8 mouse cellular contexts compared by ENCODE assay signal in genomic region chr5:52834386-52834785, GRCm38 (mm10). TPM values are rescaled to one million over a fixed set of nuclear protein-coding genes. Genes with fewer than 3 reads are reported as not detected.
DNase-seq lines count a peak whose midpoint lies in the region; ATAC-seq and TF ChIP-seq lines count a peak whose summit lies in the region.

No protein-coding gene starts in this region.

- peak overlapping the region; percentile 53 for H3K27ac ChIP-seq in liver, adult 2 months (replicated peaks; ENCODE audit: insufficient read depth, low read depth, low read length)
- H3K27ac ChIP-seq in cortical plate, adult 2 months (ENCODE audit: insufficient read depth, low read length) = peak overlapping the region; percentile 43; the same call in 1 of the 2 replicates
- H3K27ac ChIP-seq in intestine, embryonic 14.5 days (ENCODE audit: low read depth) = peak overlapping the region; percentile 90
- H3K27ac ChIP-seq in midbrain, embryonic 16.5 days (ENCODE audit: low read length) = peak overlapping the region; percentile 84

- peaks cover 7% of the 10 kb centered on the region; the same call in 1 of the 2 replicates for H3K4me1 ChIP-seq in liver, adult 2 months (ENCODE audit: control insufficient read depth, insufficient read depth, low read length)
- H3K4me1 ChIP-seq in cortical plate, adult 2 months (ENCODE audit: control insufficient read depth, insufficient read depth, low read length) = peaks cover 3% of the 10 kb centered on the region
- peaks cover 9% of the 10 kb centered on the region for H3K4me1 ChIP-seq in intestine, embryonic 14.5 days (replicated peaks; ENCODE audit: control insufficient read depth, insufficient read depth, low read length)
- peaks cover 20% of the 10 kb centered on the region for H3K4me1 ChIP-seq in midbrain, embryonic 16.5 days (ENCODE audit: control insufficient read depth, insufficient read depth, low read length)

- peak overlapping the region; percentile 73 for H3K4me3 ChIP-seq in liver, adult 2 months (ENCODE audit: insufficient read depth, low read depth, low read length)
- H3K4me3 ChIP-seq in cortical plate, adult 2 months (ENCODE audit: insufficient read depth, low read length) = peak overlapping the region; percentile 83
- H3K4me3 ChIP-seq in intestine, embryonic 14.5 days (ENCODE audit: low read depth, low read length) = peak overlapping the region; percentile 86
- peak overlapping the region; percentile 66 for H3K4me3 ChIP-seq in midbrain, embryonic 16.5 days (ENCODE audit: low read depth, low read length)

- peak overlapping the region; percentile 78 for H3K9ac ChIP-seq in liver, adult 2 months (ENCODE audit: low read depth, low read length)
- peak overlapping the region; percentile 91 for H3K9ac ChIP-seq in intestine, embryonic 14.5 days (ENCODE audit: low read length)
- peak overlapping the region; percentile 75 for H3K9ac ChIP-seq in midbrain, embryonic 16.5 days (ENCODE audit: low read depth, low read length)

- peaks cover 2% of the 10 kb centered on the region; the same call in 1 of the 2 replicates for H3K36me3 ChIP-seq in liver, adult 2 months (ENCODE audit: control insufficient read depth, insufficient read depth, low read length)
- peaks cover 34% of the 10 kb centered on the region for H3K36me3 ChIP-seq in intestine, embryonic 14.5 days (ENCODE audit: control insufficient read depth, insufficient read depth, low read length)
- no peaks in the 10 kb centered on the region; the same call in 1 of the 2 replicates for H3K36me3 ChIP-seq in midbrain, embryonic 16.5 days (ENCODE audit: control insufficient read depth, insufficient read depth, low read length)

- no peak for TF ChIP-seq POLR2A in liver, adult 2 months (IDR thresholded peaks at IDR 0.05; ENCODE audit: extremely low read depth, insufficient read depth, low read length)
- TF ChIP-seq POLR2A in cortical plate, adult 2 months (IDR thresholded peaks at IDR 0.05; ENCODE audit: extremely low read depth, insufficient read depth, low read length) = no peak

- H3K9me3 ChIP-seq in intestine, embryonic 14.5 days (ENCODE audit: control insufficient read depth, low read length) = no peaks in the 10 kb centered on the region
- H3K9me3 ChIP-seq in midbrain, embryonic 16.5 days (replicated peaks; ENCODE audit: control insufficient read depth, low read length, poor library complexity, severe bottlenecking) = no peaks in the 10 kb centered on the region

- H3K27me3 ChIP-seq in liver, adult 2 months (ENCODE audit: control insufficient read depth, insufficient read depth, low read length) = no peaks in the 10 kb centered on the region
- no peaks in the 10 kb centered on the region for H3K27me3 ChIP-seq in intestine, embryonic 14.5 days (replicated peaks; ENCODE audit: control insufficient read depth, insufficient read depth, low read length)
- H3K27me3 ChIP-seq in midbrain, embryonic 16.5 days (ENCODE audit: control insufficient read depth, insufficient read depth, low read depth, low read length) = no peaks in the 10 kb centered on the region

- no peak for DNase-seq in liver, adult 2 months (ENCODE audit: extremely low read depth, low read depth, low spot score)
- DNase-seq in liver = no peak
- DNase-seq in intestine, embryonic 14.5 days (ENCODE audit: low spot score) = no peak
- DNase-seq in adrenal gland, adult 18-20 months (ENCODE audit: low spot score in 2 of 2) = no peak
- no peak for DNase-seq in adrenal gland, postnatal 25 days

- peak overlapping the region; percentile 80 for H3K4me2 ChIP-seq in intestine, embryonic 14.5 days (ENCODE audit: low read length)
- peak overlapping the region; percentile 81 for H3K4me2 ChIP-seq in midbrain, embryonic 16.5 days (ENCODE audit: low read length)

- peaks cover 2% of the 10 kb centered on the region; the same call in 1 of the 2 replicates for H3K79me2 ChIP-seq in liver, adult 2 months (ENCODE audit: control insufficient read depth, insufficient read depth, low read length)

- WGBS in liver, adult 2 months = 6% methylated on average over 8 of the region's 8 CpGs
- WGBS in intestine, embryonic 14.5 days = 7% methylated on average over 8 of the region's 8 CpGs
- WGBS in midbrain, embryonic 16.5 days = 10% methylated on average over 8 of the region's 8 CpGs

- ATAC-seq in intestine, embryonic 14.5 days (replicated peaks; ENCODE audit: low FRiP score, low TSS enrichment, low read depth) = peak; percentile 36
- no peak for ATAC-seq in midbrain, embryonic 16.5 days
- ATAC-seq in granulocyte monocyte progenitor cell, adult 5-6 weeks (replicated peaks; ENCODE audit: poor library complexity, severe bottlenecking) = no peak

- TF ChIP-seq CTCF in liver, adult 2 months (IDR thresholded peaks at IDR 0.05; ENCODE audit: low read depth, low read length) = no peak
- TF ChIP-seq CTCF in cortical plate, adult 2 months (IDR thresholded peaks at IDR 0.05; ENCODE audit: extremely low read depth, insufficient read depth, low read length) = no peak

RNA-seq across cellular contexts. Expression of gene Anapc4, which starts 0.6 kb away (rescaled TPM):
- total RNA-seq in liver, adult 2 months (2014; rRNA removed) = 21.9 and 33.7 TPM in 2 replicates
- 5.2 and 6.8 TPM in 2 replicates for polyA plus RNA-seq in liver, adult 2 months (2012; rRNA removed)
- polyA plus RNA-seq in cortical plate, adult 2 months (2012; rRNA removed) = 98.5 and 114 TPM in 2 replicates
- 92.1 and 102 TPM in 2 replicates for polyA plus RNA-seq in intestine, embryonic 14.5 days (2014; fragmentation: Nextera tagmentation; extraction: Ambion mirVana)
- 115 and 117 TPM in 2 replicates for polyA plus RNA-seq in midbrain, embryonic 16.5 days (2015; fragmentation: Nextera tagmentation; extraction: Ambion mirVana)
- total RNA-seq in adrenal gland, adult 18-20 months (2021) = 10 to 100 TPM; 43.7 to 50.2 TPM
- total RNA-seq in granulocyte monocyte progenitor cell, adult 5-6 weeks (2014; fragmentation: Nextera tagmentation) = 71.3 and 92.1 TPM in 2 replicates
- 63.8 and 70.1 TPM in 2 replicates for total RNA-seq in granulocyte monocyte progenitor cell, adult 5-6 weeks (2017)
- 69.7 and 77.1 TPM in 2 replicates for total RNA-seq in adrenal gland, postnatal 25 days (2021)

RNA-seq across cellular contexts. Expression of gene Zcchc4, which starts 59.2 kb away (rescaled TPM):
- total RNA-seq in liver, adult 2 months (2014; rRNA removed) = 5.8 and 5.9 TPM in 2 replicates
- polyA plus RNA-seq in liver, adult 2 months (2012; rRNA removed) = 2.1 and 2.5 TPM in 2 replicates
- polyA plus RNA-seq in cortical plate, adult 2 months (2012; rRNA removed) = 11.2 and 12.5 TPM in 2 replicates
- polyA plus RNA-seq in intestine, embryonic 14.5 days (2014; fragmentation: Nextera tagmentation; extraction: Ambion mirVana) = 13.6 and 17.6 TPM in 2 replicates
- polyA plus RNA-seq in midbrain, embryonic 16.5 days (2015; fragmentation: Nextera tagmentation; extraction: Ambion mirVana) = 11.1 and 11.3 TPM in 2 replicates
- 1 to 10 TPM; 7.6 to 9.4 TPM for total RNA-seq in adrenal gland, adult 18-20 months (2021)
- 28.0 and 31.4 TPM in 2 replicates for total RNA-seq in granulocyte monocyte progenitor cell, adult 5-6 weeks (2014; fragmentation: Nextera tagmentation)
- total RNA-seq in granulocyte monocyte progenitor cell, adult 5-6 weeks (2017) = 30.3 and 31.9 TPM in 2 replicates
- 14.3 and 15.2 TPM in 2 replicates for total RNA-seq in adrenal gland, postnatal 25 days (2021)
